Mouse (Mus musculus) kidney, postnatal 4 days (tissue): Measurements from ENCODE around the gene Adcy4.
A peak's percentile ranks its signal among the peaks of the same experiment; 100 is the strongest.

Source experiments
- DNase-seq, 2 experiments: peaks; one replicate each; pipeline ENCODE4 v3.0.0; 2021; ENCODE audit warnings: mixed read lengths in 2 of 2

Gene Adcy4

GRCm38 (mm10) chr14:55788256-55789050 is 4.6 kb upstream of the Adcy4 start, which contains the start of gene Ripk3:
TSS of gene Ripk3 (minus strand) at chr14:55788865.
- DNase-seq, result peak; percentile 49 to 66

GRCm38 (mm10) chr14:55787731-55788130 is 3.8 kb upstream of the Adcy4 start:
- DNase-seq, result peak in 1 of 2 experiments; percentile 11

GRCm38 (mm10) chr14:55785195-55785594 is 1.3 kb upstream of the Adcy4 start:
- peak; percentile 39 to 54 for DNase-seq

- peak; percentile 39 to 56 for DNase-seq
Observed at GRCm38 (mm10) chr14:55783171-55783957, 531 bp downstream of the Adcy4 start.

GRCm38 (mm10) chr14:55782361-55782960 is 1.4 kb downstream of the Adcy4 start:
- DNase-seq, result peak; percentile 30 to 39

- peak; percentile 68 to 80 for DNase-seq
Observed at GRCm38 (mm10) chr14:55781310-55781709, 2.6 kb downstream of the Adcy4 start.

GRCm38 (mm10) chr14:55780736-55781135 is 3.2 kb downstream of the Adcy4 start:
- peak in 1 of 2 experiments; percentile 6 for DNase-seq

GRCm38 (mm10) chr14:55779656-55780055 is 4.2 kb downstream of the Adcy4 start:
- peak in 1 of 2 experiments; percentile 5 for DNase-seq

- peak in 1 of 2 experiments; percentile 1 for DNase-seq
Observed at GRCm38 (mm10) chr14:55778686-55779085, 5.2 kb downstream of the Adcy4 start.

GRCm38 (mm10) chr14:55777806-55778205 is 6.1 kb downstream of the Adcy4 start:
- no peak for DNase-seq

GRCm38 (mm10) chr14:55777176-55777575 is 6.7 kb downstream of the Adcy4 start:
- DNase-seq, result no peak

GRCm38 (mm10) chr14:55776711-55777110 is 7.2 kb downstream of the Adcy4 start:
- no peak for DNase-seq

- no peak for DNase-seq
Observed at GRCm38 (mm10) chr14:55769087-55769703, 14.7 kb downstream of the Adcy4 start.

- no peak for DNase-seq
Observed at GRCm38 (mm10) chr14:55768555-55768954, 15.3 kb downstream of the Adcy4 start.

GRCm38 (mm10) chr14:55767519-55768414 is 16.1 kb downstream of the Adcy4 start:
- DNase-seq, result peak; percentile 80 to 87

GRCm38 (mm10) chr14:55765696-55766095 is 18.2 kb downstream of the Adcy4 start, which contains the start of gene Ltb4r1:
TSS of gene Ltb4r1 (plus strand) at chr14:55765962.
- no peak for DNase-seq

- DNase-seq, result peak in 1 of 2 experiments; percentile 31
Observed at GRCm38 (mm10) chr14:55763166-55763565, 20.7 kb downstream of the Adcy4 start.

GRCm38 (mm10) chr14:55762001-55762821 is 21.7 kb downstream of the Adcy4 start:
- DNase-seq, result peak; percentile 75 to 86

- DNase-seq, result no peak
Observed at GRCm38 (mm10) chr14:55761163-55761562, 22.7 kb downstream of the Adcy4 start, which contains the start of gene Ltb4r2. TSS of gene Ltb4r2 (plus strand) at chr14:55761428.

- peak; percentile 93 to 94 for DNase-seq
Observed at GRCm38 (mm10) chr14:55760156-55760555, 23.7 kb downstream of the Adcy4 start.
